Mouse (Mus musculus): ENCODE results near the gene Tsc22d1.

Tsc22d1 gene

DNA sequence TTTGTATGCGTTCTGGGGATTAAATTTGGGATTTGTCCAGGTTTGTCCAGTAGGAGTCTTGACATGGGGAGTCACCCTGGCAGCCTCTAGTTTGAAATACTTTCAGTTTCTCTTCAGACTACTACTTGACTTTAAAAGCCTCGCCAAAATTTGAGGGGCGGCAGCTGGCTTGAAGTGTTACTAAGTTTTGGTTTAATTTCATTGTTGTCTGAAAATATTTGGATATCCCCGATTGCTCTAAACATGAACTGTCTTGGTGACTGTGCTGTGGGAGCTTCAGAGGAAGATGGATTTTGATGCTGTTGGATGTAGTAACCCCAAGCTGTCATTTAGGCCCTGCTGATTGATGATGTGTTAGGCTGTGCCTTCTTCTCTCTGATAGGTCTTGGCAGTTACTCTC, 34.2 kb downstream of the Tsc22d1 start:
- DNase-seq = no peak

- DNase-seq = no peak
Measured at GRCm38 (mm10) chr14:76451011-76451410, 36.2 kb downstream of the Tsc22d1 start.

DNA sequence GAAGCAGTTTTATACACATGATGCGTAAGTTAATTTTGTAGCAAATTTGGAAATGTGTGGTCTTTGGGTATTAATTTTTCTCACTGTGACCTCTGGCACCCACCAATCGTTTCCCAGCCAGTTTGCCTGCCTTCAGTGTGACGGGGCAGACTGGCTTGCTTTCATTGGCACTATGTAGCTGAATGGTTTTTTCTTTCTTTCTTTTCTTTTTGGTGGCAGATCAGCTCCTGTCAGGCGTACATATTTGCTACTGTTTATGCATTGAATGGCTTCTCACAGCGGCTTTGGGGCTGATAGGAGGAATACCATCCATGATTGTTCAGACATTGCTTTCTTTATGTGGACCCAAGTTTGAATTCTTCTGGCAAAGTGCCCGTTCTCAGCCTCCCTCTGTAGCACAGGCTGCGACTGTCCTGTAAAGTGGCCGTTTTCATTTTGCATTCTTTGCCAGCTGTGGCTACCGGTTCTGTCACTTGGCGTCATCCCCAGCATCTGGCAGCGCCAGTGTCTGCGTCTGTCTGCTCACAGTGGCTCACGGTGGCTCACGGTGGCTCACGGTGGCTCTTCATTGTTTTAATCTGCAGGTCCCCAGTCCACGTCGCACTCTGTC, 38.1 kb downstream of the Tsc22d1 start:
- DNase-seq = no peak

DNA sequence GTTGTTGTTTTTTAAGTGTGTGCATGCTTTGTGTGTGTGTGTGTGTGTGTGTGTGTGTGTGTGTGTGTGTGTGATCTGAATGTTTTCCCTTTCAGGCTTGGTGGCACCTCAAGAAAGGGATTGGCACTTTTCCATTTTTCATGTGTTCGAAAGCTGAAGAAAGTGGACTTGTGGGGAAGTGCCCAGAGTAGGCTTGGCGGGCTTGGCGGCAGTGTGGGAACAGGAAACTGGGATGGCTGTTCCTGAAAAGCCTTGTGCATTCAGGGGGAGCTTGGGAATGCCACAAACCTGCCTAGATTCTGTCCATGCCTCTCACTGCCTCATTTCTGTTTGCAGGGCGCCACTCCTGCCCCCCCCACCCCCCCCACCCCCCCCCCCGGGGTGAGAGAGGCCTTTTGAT, 39.9 kb downstream of the Tsc22d1 start:
- no peak for DNase-seq

- DNase-seq = no peak
Measured at GRCm38 (mm10) chr14:76455159-76455558, 40.4 kb downstream of the Tsc22d1 start.

DNA sequence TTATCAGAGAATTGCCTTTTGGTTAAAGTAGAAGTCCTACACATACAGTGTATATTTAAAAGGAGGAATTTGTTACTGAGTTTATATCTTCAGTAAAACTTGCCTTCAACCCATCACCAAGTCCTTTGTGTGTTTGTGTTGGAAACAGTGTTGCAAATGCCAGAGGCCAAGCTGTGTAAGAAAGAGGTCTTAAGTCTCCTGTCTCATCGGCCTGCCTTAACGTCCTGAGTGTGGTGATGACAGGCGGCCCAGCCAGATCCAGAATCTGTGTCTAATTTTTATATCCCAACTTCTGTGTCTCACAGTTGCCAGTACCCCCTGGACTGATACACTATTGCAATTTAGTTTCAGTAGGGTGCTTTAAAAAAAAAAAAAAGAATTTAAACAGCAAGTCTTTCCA, 42.9 kb downstream of the Tsc22d1 start:
- DNase-seq = no peak

- no peak for DNase-seq
Measured at GRCm38 (mm10) chr14:76460181-76460580, 45.4 kb downstream of the Tsc22d1 start.

GRCm38 (mm10) chr14:76461182-76461775, 46.5 kb downstream of the Tsc22d1 start:
- no peak for DNase-seq

- no peak for DNase-seq
Measured at GRCm38 (mm10) chr14:76463414-76464098, 48.8 kb downstream of the Tsc22d1 start.

GRCm38 (mm10) chr14:76464967-76465366, 50.2 kb downstream of the Tsc22d1 start:
- no peak for DNase-seq

DNA sequence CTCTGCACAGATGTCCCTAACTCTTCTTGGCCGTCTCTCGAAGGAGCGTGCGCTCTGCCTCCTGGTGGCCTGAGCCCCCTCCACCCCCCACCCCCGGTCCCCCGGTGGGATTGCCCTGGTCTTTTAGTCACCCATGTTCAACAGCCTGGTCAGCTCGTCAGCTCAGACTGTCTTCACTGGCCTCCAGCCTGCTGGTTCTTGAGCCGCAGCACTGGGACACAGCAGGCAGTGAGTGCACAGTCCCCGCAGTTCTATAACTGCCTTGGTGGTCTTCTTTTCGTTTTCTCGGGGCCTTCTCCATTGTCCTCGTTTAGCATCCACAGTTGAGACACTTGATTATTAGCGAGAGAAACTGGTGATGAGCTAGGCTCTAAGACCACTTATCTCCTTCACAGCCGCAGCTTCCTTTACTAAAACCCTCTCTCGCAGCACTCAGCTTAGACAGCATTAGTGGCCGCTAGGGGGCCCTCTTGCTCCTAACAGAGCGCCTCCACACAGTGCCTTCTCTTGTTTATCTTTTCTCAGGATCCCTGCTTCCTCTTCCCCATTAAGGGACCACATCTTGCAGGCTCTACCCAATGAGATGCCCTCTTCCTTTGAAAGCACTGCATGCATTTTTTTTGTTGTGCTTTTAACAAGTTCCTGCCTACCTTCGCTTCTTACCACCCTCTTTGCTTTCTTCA, 52.0 kb downstream of the Tsc22d1 start:
- peak; percentile 94 for DNase-seq

- DNase-seq = no peak
Measured at GRCm38 (mm10) chr14:76467932-76468331, 53.2 kb downstream of the Tsc22d1 start.

GRCm38 (mm10) chr14:76471301-76471700, 56.5 kb downstream of the Tsc22d1 start:
- DNase-seq = no peak

DNA sequence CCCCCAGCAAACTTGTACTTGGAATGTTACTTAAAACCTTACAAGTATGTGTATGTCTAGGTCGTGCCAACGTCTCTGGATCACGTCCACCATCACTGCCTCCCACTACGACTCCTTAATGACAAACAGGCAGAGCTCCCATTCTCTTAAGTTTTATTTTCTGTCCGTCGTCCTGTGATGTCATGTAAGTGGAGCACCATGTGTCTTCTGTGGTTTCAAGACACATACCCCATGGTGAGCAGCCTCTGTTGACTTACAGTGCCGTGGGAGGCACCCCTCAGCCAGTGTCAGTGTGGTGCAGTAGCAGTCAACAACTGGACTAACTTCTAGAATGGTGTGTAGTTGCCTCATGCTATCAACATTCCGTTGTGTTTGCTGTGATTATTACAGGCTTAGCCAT, 57.7 kb downstream of the Tsc22d1 start:
- DNase-seq = no peak

GRCm38 (mm10) chr14:76473404-76473803, 58.6 kb downstream of the Tsc22d1 start:
- DNase-seq = peak; percentile 74

- peak; percentile 33 for DNase-seq
Measured at GRCm38 (mm10) chr14:76474165-76474564, 59.4 kb downstream of the Tsc22d1 start.

- no peak for DNase-seq
Measured at GRCm38 (mm10) chr14:76476770-76477169, 62.0 kb downstream of the Tsc22d1 start.

GRCm38 (mm10) chr14:76478076-76478475, 63.3 kb downstream of the Tsc22d1 start:
- DNase-seq = no peak

- DNase-seq = no peak
Measured at GRCm38 (mm10) chr14:76478616-76479015, 63.9 kb downstream of the Tsc22d1 start.

DNA sequence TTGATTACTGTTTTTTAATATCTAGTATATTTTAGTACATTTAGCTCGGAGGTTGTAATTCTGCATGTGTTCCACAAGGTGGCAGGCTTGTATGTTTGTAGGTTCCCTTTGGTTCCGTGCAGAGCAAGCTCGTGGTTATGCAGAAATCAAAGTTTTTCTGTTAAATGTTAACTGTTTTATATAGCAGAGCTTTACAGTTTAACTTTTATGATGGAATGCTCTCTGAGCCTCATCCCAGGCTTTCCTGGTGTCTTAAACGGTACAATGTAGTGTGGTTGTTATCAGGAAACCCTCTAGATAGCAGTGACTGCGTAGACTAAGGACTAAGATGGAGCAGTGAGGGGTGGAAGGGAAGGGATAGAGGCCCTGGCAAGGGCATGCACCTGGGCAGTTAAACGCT, 65.1 kb downstream of the Tsc22d1 start:
- DNase-seq = no peak

- DNase-seq = no peak
Measured at GRCm38 (mm10) chr14:76480507-76480906, 65.7 kb downstream of the Tsc22d1 start.

- no peak for DNase-seq
Measured at GRCm38 (mm10) chr14:76483701-76484100, 68.9 kb downstream of the Tsc22d1 start.

DNA sequence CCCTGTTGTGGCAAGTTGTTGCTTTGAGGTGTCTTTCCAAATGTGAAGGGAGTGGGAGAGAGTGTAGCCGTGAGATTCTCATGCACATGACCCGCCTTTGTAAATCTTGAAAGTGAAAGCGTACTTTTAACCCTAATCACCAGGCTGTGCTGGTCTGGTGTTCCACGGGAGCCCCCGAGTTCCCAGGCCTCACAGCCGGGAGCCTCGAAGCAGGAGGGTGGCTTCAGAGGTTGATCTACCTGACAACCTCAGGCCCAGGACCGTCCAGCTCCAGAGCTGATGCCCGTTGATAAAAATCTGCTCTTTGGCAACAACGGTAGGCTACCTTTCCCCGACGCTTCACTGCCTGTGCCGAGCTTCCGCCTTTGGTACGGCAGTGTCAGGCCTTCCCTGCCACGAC, 72.8 kb downstream of the Tsc22d1 start:
- DNase-seq = no peak
